Mouse (Mus musculus) CH12.LX (cell line): ENCODE measurements around the gene Plekhm3.

ENCODE experiments used
- EP300 ChIP-seq: IDR thresholded peaks from 2 replicates; pipeline ENCODE4 v1.6.1; 2011; ENCODE audit warnings: low read length, improper control_type of control experiment
- POLR2A ChIP-seq: IDR thresholded peaks from 2 replicates; pipeline ENCODE4 v1.6.1; 2011; ENCODE audit warnings: low read depth, mild to moderate bottlenecking, improper control_type of control experiment, low read length
- ZNF384 ChIP-seq: IDR thresholded peaks from 2 replicates; pipeline ENCODE4 v1.6.1; 2012; ENCODE audit warnings: low read depth, low read length, improper control_type of control experiment, inconsistent platforms

GRCm38 (mm10) chr1:64797621-64798020 is 159.0 kb downstream of the Plekhm3 start:
- TF ChIP-seq EP300, result no peak
- TF ChIP-seq ZNF384, result no peak
- TF ChIP-seq POLR2A, result no peak
